Mouse (Mus musculus) stomach, embryonic 16.5 days (tissue): ENCODE data around the gene Cox14. TPM values are rescaled to one million over a fixed set of nuclear protein-coding genes. Genes with fewer than 3 reads are reported as not detected.
"Not testable (repeated sequence)": the region's sequence is repeated elsewhere in the genome, so short reads cannot be mapped to it uniquely, and the experiment has no call there.

ENCODE experiments used
- ATAC-seq: fragments of 200-750 bp; cut with Nextera tagmentation; 2 replicates; pipeline ENCODE4 v1.8.0; 2017; ENCODE audit warnings: moderate number of reproducible peaks, moderate TSS enrichment; ENCODE audit not compliant: insufficient read depth, low FRiP score
- H3K27ac ChIP-seq: fragments of 300-500 bp; sonication (generic); 2 replicates; pipeline ENCODE4 v1.5.1; 2014; ENCODE audit warnings: low read length
- H3K27me3 ChIP-seq: fragments of 300-500 bp; sonication (generic); 2 replicates; pipeline ENCODE4 v1.6.1; 2014; ENCODE audit warnings: low read length, control low read depth, mixed read lengths; ENCODE audit not compliant: control insufficient read depth, insufficient read depth
- H3K36me3 ChIP-seq: fragments of 300-500 bp; sonication (generic); 2 replicates; pipeline ENCODE4 v1.6.1; 2014; ENCODE audit warnings: low read length; ENCODE audit not compliant: control insufficient read depth, insufficient read depth
- H3K4me1 ChIP-seq: fragments of 300-500 bp; sonication (generic); 2 replicates; pipeline ENCODE4 v1.6.1; 2014; ENCODE audit warnings: low read length, control low read depth, mixed read lengths; ENCODE audit not compliant: control insufficient read depth, insufficient read depth
- H3K4me2 ChIP-seq: fragments of 300-500 bp; sonication (generic); 2 replicates; pipeline ENCODE4 v1.6.1; 2014; ENCODE audit warnings: low read depth, low read length, mixed read lengths
- H3K4me3 ChIP-seq: fragments of 300-500 bp; sonication (generic); replicated peaks from 2 replicates; pipeline ENCODE4 v1.5.1; 2014; ENCODE audit warnings: mild to moderate bottlenecking, low read length
- H3K9ac ChIP-seq: fragments of 300-500 bp; sonication (generic); 2 replicates; pipeline ENCODE4 v1.6.1; 2014; ENCODE audit warnings: low read length
- H3K9me3 ChIP-seq: fragments of 300-500 bp; sonication (generic); replicated peaks from 2 replicates; pipeline ENCODE4 v1.6.1; 2016; ENCODE audit warnings: low read length, control low read depth; ENCODE audit not compliant: control insufficient read depth
- WGBS: fragments of 180-500 bp; shearing (Covaris S2); extraction: QIAGEN DNeasy Blood & Tissue Kit; methylation state at CpG from one replicate; pipeline ENCODE4 v1.1.7; 2014; 5-methylcytosine and 5-hydroxymethylcytosine counted together
- polyA plus RNA-seq: library from polyadenylated mRNA; unstranded; fragments of >200 nt; fragmentation: Nextera tagmentation; extraction: Ambion mirVana; gene quantifications from 2 replicates; pipeline ENCODE4 v1.2.1, GENCODE M21; 2015

Gene Cox14
- polyA plus RNA-seq, 1 experiment from 2014 or later: 171 TPM

GRCm38 (mm10) chr15:99721921-99722743 is 3.3 kb upstream of the Cox14 start:
- no peak for ATAC-seq
- Histone ChIP-seq H3K9me3 (no peaks in the 10 kb centered on the region), H3K4me1 (peaks cover 25% of the 10 kb centered on the region), H3K4me2 (no peak overlapping the region), H3K9ac (no peak overlapping the region; the same call in 1 of the 2 replicates), H3K4me3 (no peak overlapping the region), H3K36me3 (no peaks in the 10 kb centered on the region), H3K27ac (no peak overlapping the region), H3K27me3 (no peaks in the 10 kb centered on the region)
- 77% methylated on average over 25 of the region's 25 CpGs for WGBS

GRCm38 (mm10) chr15:99723120-99723514 is 2.3 kb upstream of the Cox14 start:
- 61% methylated on average over 10 of the region's 10 CpGs for WGBS
- Histone ChIP-seq H3K27me3 (no peaks in the 10 kb centered on the region), H3K4me3 (no peak overlapping the region), H3K4me2 (no peak overlapping the region), H3K27ac (peak overlapping the region; percentile 88), H3K36me3 (peaks cover 6% of the 10 kb centered on the region; the same call in 1 of the 2 replicates), H3K4me1 (peaks cover 25% of the 10 kb centered on the region), H3K9ac (0 out of 2 replicates have a peak overlapping the region, but pooled peaks have one; percentile 13), H3K9me3 (no peaks in the 10 kb centered on the region)
- ATAC-seq: no peak

- Histone ChIP-seq H3K4me2 (peak overlapping the region; percentile 75), H3K27ac (peak overlapping the region; percentile 88), H3K4me3 (0 out of 2 replicates have a peak overlapping the region, but pooled peaks have one; percentile 91), H3K36me3 (peaks cover 9% of the 10 kb centered on the region), H3K9ac (peak overlapping the region; percentile 65), H3K9me3 (0 out of 2 replicates have a peak, but pooled peaks cover under 1% of the 10 kb centered on the region), H3K27me3 (no peaks in the 10 kb centered on the region), H3K4me1 (peaks cover 25% of the 10 kb centered on the region)
- WGBS: 25% methylated on average over 11 of the region's 11 CpGs
- ATAC-seq: peak; percentile 14; the same call in 1 of the 2 replicates
Measured at GRCm38 (mm10) chr15:99723515-99724291, 1.7 kb upstream of the Cox14 start.

- Histone ChIP-seq H3K36me3 (peaks cover 14% of the 10 kb centered on the region), H3K9ac (peak overlapping the region; percentile 65), H3K27me3 (no peaks in the 10 kb centered on the region), H3K4me3 (peak overlapping the region; percentile 91), H3K4me1 (peaks cover 25% of the 10 kb centered on the region), H3K4me2 (peak overlapping the region; percentile 75), H3K9me3 (peaks cover 5% of the 10 kb centered on the region; the same call in 1 of the 2 replicates), H3K27ac (peak overlapping the region; percentile 88)
- ATAC-seq: peak; percentile 31
- 9% methylated on average over 16 of the region's 16 CpGs for WGBS
Measured at GRCm38 (mm10) chr15:99724292-99725021, 961 bp upstream of the Cox14 start.

- Histone ChIP-seq H3K36me3 (peaks cover 14% of the 10 kb centered on the region), H3K4me2 (peak overlapping the region; percentile 63), H3K9me3 (peaks cover 5% of the 10 kb centered on the region; the same call in 1 of the 2 replicates), H3K27me3 (no peaks in the 10 kb centered on the region), H3K4me3 (peak overlapping the region; percentile 91), H3K9ac (peak overlapping the region; percentile 96), H3K27ac (no peak overlapping the region), H3K4me1 (peaks cover 25% of the 10 kb centered on the region)
- no peak for ATAC-seq
- 68% methylated on average over 2 of the region's 2 CpGs for WGBS
Measured at GRCm38 (mm10) chr15:99726549-99726948, 1.1 kb downstream of the Cox14 start.

GRCm38 (mm10) chr15:99727039-99727438 is 1.6 kb downstream of the Cox14 start:
- H3K4me3 ChIP-seq, H3K27ac ChIP-seq, H3K4me2 ChIP-seq, H3K9ac ChIP-seq, H3K9me3 ChIP-seq, ATAC-seq, H3K27me3 ChIP-seq: not testable (repeated sequence)
- Histone ChIP-seq H3K36me3 (peaks cover 14% of the 10 kb centered on the region), H3K4me1 (peaks cover 25% of the 10 kb centered on the region)
- 89% methylated on average over 4 of the region's 5 CpGs for WGBS

GRCm38 (mm10) chr15:99727525-99727924 is 2.1 kb downstream of the Cox14 start:
- WGBS: 95% methylated on average over 12 of the region's 12 CpGs
- peaks cover 14% of the 10 kb centered on the region for H3K36me3 ChIP-seq
- no peaks in the 10 kb centered on the region for H3K27me3 ChIP-seq
- no peak overlapping the region for H3K4me2 ChIP-seq
- H3K4me1 ChIP-seq: peaks cover 25% of the 10 kb centered on the region
- H3K9ac ChIP-seq: no peak overlapping the region
- peaks cover 5% of the 10 kb centered on the region; the same call in 1 of the 2 replicates for H3K9me3 ChIP-seq
- H3K4me3 ChIP-seq: no peak overlapping the region
- no peak for ATAC-seq
- no peak overlapping the region for H3K27ac ChIP-seq

- H3K9me3 ChIP-seq: peaks cover 5% of the 10 kb centered on the region; the same call in 1 of the 2 replicates
- H3K36me3 ChIP-seq: peaks cover 14% of the 10 kb centered on the region
- ATAC-seq: no peak
- H3K27me3 ChIP-seq: no peaks in the 10 kb centered on the region
- peaks cover 21% of the 10 kb centered on the region for H3K4me1 ChIP-seq
- 90% methylated on average over 5 of the region's 5 CpGs for WGBS
- H3K27ac ChIP-seq: no peak overlapping the region
- H3K9ac ChIP-seq: no peak overlapping the region
- no peak overlapping the region for H3K4me3 ChIP-seq
- no peak overlapping the region for H3K4me2 ChIP-seq
Measured at GRCm38 (mm10) chr15:99728211-99728610, 2.8 kb downstream of the Cox14 start.
